Mouse (Mus musculus): Measurements from ENCODE around the gene Bod1. TPM values are rescaled to one million over a fixed set of nuclear protein-coding genes. Genes with fewer than 3 reads are reported as not detected.

Gene Bod1
- total RNA-seq, 2 experiments from 2014 or later, result 88.9 to 98.9 TPM

DNA sequence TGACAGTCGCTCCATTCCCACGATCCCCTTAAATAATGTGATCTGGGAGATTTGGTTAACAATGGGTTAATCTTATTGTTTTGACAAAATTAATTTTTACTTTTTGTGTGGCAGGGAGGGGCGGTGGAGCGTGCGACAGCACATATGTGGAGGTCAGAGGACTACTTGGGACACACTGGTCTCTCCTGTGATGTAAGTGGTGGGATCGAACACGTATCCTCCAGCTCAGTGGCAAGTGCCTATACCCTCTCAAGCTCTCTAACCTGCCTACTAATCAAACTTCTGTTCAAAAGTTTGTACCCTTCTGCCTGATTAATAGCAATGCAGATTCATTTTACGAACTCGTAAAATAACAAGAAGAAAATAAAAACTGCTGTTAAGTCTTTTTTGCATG is 482 bp upstream of the Bod1 start:
- peak in 1 of 2 experiments; percentile 19 for DNase-seq
- intact Hi-C loops (cut with DNase I), result loop anchor here (2.0 kb wide), 1 partner anchor 201 kb away; the partner anchor contains the start of gene Cpeb4

- no peak for DNase-seq
- intact Hi-C loops (cut with DNase I), result no loop called here
Measured at GRCm38 (mm10) chr11:31670468-31670921, 1.2 kb downstream of the Bod1 start.

GRCm38 (mm10) chr11:31669172-31669869 is 2.4 kb downstream of the Bod1 start:
- intact Hi-C loops (cut with DNase I), result no loop called here

DNA sequence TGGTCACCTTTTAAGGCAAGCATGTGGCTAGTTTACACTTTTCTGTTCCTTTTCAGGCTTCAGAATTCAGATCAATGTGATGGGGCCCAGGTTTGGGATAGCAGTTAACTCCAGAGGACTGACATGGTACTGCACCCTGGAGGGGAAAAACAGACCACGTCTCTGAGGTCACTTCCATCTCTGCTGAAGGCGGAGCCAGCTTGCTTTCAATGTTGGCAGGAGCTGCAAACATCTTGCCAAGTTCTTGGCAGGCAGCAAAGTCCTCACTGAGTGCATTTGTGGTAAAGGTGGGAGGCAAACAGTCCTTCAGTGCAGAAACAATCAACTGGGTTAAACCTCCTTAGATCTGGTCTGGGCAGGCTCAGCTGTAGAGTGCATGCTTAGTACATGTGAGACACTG is 7.5 kb downstream of the Bod1 start:
- peak; percentile 34 to 68 for DNase-seq
- intact Hi-C loops (cut with DNase I), result no loop called here

More at GRCm38 (mm10) chr11:31669172-31669869, 2.4 kb downstream of the Bod1 start:
- no peak for DNase-seq

DNA sequence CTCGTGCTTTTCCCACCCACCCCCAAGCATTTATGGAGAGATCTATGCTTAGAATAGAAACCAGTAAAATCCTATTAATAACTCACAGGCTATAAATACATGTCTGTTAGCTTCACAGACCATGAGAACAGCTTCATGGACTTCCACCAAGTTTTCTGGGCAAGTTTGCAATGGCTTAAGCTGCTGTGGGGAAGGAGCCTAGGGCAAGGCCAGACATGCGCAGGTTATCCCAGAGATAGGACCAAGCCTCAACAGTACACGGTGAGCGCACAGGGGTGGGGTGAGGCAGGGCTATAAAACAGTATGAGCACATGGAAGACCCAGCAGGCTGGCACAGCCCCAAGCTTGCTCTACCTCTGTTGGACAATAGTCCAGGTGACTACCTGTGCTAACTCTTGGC is 8.2 kb downstream of the Bod1 start:
- intact Hi-C loops (cut with DNase I), result no loop called here
- DNase-seq, result peak; percentile 38 to 56

DNA sequence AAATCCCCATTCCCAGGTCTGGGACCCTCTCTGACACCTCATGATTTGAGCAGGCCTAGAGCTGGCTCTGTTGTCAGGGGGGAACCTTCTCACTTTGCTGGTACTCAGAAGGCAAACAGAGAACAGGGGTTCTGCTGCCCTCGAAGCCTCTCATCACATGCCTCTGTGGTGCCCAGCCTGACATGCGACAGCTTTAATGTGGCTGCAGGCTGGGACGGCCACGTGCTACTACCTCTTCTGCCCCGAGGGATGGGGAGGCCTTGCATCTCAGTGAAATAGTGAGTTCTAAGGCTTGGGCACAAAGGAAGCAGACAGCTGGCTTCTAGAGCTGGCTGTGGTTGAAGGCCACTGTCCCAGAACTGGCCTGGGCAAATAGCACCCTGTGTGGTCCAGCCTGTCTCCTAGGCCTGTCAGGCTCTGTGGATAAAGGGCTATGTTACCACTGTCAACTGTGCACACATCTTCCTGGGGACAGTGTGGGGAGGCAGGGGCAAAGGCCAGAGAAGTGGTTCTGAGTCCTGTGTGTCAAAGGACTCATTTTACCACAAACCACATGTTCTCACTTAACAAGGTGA is 8.7 kb downstream of the Bod1 start:
- no peak for DNase-seq
- intact Hi-C loops (cut with DNase I), result no loop called here

- no peak for DNase-seq
- intact Hi-C loops (cut with DNase I), result no loop called here
Measured at GRCm38 (mm10) chr11:31662214-31662613, 9.5 kb downstream of the Bod1 start.

DNA sequence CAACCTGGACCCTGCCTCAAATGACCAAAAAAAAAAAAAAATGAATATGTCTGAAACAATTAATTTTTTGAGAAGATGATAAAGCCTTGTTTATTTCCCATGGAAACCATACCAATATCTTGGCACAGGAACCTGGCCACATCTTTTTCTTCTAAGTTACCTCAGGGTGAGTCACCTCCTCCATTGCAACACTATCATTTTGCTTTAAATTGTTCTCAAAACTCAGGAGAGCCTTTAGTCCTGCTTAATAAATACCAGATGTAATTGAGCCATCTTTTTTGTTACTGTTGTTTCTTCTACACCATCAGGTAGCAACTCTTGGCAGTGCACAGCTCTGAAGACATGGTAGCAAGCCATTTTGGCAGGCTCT is 13.9 kb downstream of the Bod1 start:
- intact Hi-C loops (cut with DNase I), result no loop called here
- DNase-seq, result no peak

DNA sequence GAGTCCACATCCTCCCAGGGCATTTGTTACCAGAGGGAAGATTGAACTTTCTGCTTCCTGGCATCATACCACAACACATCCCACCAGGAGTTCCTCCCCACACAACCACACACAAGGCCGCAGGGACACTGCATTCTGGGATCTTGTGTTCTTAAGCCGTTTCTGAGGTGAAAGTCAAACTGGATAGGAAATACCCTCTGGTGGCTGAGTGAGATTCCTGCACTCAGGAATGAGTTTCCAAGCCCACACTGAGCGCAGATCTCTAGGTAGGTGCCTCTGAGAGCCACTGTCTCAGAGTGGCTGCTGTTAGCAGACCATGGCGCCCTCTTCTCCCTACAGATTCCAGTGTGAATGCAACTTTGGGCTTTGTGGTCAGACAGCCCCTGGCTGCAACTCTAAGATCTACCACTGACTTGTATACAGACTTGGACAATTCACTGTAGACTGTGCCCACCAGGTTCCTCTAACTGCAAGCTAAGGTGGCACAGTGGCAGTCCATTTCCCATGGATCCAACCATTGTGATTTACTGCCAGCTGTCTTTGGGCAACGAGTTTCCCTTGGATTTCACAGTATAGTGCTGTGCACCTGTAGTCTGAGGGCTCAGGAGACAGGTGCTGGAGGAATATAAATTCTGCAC is 14.4 kb downstream of the Bod1 start:
- intact Hi-C loops (cut with DNase I), result no loop called here
- no peak for DNase-seq

DNA sequence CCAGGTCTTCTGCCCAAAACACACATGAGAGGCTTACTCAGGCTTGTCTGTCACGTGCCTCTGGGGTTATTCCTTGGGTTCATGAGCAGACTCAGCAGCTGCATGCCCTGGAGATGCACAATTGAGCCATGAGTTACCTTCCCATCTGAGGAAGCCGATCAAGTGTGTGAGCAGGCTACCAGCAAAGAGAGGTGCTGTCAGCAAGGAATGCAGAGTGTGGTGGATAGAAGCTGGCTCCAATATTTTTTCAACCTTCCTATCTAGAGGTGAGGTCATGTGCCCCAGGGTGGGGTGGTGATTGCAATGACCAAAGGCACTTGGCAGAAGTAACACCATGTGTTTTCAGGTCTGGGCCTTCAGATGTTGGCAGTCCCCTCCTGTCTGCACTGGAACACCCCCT is 22.2 kb downstream of the Bod1 start:
- DNase-seq, result no peak
- intact Hi-C loops (cut with DNase I), result no loop called here

- intact Hi-C loops (cut with DNase I), result no loop called here
- no peak for DNase-seq
Measured at GRCm38 (mm10) chr11:31647268-31647667, 24.4 kb downstream of the Bod1 start.

GRCm38 (mm10) chr11:31646571-31646970 is 25.1 kb downstream of the Bod1 start:
- no peak for DNase-seq
- intact Hi-C loops (cut with DNase I), result no loop called here

DNA sequence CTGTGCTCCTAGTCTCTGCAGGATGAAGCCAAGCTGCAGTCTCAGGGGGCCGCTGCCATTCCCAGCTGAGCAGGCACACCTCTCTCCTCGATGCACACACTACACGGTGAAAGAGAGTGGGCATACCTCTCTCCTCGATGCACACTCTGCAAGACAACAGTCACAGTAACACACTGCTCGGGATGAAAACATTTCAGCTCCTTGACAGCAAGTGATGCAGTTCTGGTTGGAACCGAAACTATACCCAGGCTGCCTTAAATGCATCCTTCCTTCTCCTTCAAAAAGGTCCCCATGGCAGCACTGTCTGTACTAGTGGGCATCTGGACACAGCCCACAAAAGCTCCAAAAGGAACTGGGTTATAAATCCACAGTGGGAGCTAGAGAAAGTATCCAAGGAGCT is 28.6 kb downstream of the Bod1 start:
- DNase-seq, result no peak
- intact Hi-C loops (cut with DNase I), result no loop called here

- intact Hi-C loops (cut with DNase I), result no loop called here
- DNase-seq, result no peak
Measured at GRCm38 (mm10) chr11:31641066-31641810, 30.4 kb downstream of the Bod1 start.

- no peak for DNase-seq
- intact Hi-C loops (cut with DNase I), result no loop called here
Measured at GRCm38 (mm10) chr11:31640187-31640586, 31.5 kb downstream of the Bod1 start.

DNA sequence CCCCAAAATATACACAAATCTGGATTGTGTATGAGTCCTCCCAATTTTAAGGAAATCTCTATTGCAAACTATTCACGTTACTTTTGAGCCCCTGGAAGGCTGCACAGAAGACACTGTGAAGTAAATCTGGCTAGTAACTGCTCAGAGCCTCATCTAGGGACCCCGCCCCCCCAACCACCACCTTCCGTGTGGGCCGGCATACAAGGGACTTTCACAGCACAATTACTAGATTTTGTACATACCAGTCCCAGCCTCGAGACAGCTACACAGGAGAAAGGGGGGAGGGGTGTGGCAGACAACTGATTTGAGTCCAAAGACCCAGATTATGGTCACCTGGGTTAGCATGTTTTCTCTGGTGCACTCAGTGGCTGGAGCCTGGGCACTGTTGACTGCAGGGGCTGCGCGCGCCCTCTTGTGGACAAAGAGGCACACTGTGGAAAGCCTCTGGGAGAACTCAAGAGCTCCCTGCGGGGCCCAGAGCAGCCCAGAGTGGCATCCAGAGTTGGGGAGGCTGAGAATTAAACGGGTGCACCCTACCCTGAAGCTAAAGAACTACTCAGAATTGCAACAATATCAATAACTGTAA is 33.8 kb downstream of the Bod1 start:
- DNase-seq, result peak; percentile 80 to 88
- intact Hi-C loops (cut with DNase I), result loop anchor here (1.0 kb wide), 1 partner anchor 390 kb away; no protein-coding TSS in a partner anchor

GRCm38 (mm10) chr11:31628700-31629099 is 43.0 kb downstream of the Bod1 start:
- no peak for DNase-seq
- intact Hi-C loops (cut with DNase I), result no loop called here

GRCm38 (mm10) chr11:31620796-31621195 is 50.9 kb downstream of the Bod1 start:
- DNase-seq, result no peak
- intact Hi-C loops (cut with DNase I), result no loop called here

DNA sequence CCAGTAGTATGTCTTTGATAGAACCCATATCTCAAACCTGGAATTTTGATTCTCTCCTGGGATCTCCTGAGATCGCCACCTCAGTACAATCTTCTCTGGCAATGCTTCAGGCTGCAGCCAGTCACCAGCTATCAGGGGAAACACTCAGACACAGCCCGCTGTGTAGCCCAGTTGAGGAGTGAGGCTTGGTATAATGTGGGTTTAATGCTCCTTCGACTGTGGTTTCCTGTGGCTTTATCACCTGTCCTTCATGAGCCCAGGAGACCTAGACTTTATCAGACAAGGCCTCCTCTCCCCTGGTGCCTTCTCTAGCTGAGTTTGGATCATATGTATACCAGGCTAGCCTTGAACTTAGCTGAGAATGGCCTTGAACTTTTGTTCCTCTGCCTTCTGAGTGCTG is 53.9 kb downstream of the Bod1 start:
- DNase-seq, result no peak
- intact Hi-C loops (cut with DNase I), result loop anchor here (10.0 kb wide), 2 partner anchors 153 to 943 kb away; no protein-coding TSS in a partner anchor

- intact Hi-C loops (cut with DNase I), result loop anchor here (10.0 kb wide), 2 partner anchors 152 to 942 kb away; no protein-coding TSS in a partner anchor
- peak; percentile 89 to 91 for DNase-seq
Measured at GRCm38 (mm10) chr11:31617236-31617635, 54.4 kb downstream of the Bod1 start.
